Mouse (Mus musculus) small intestine, adult 2 months (tissue): ENCODE measurements around the gene Hspa1a. TPM values are rescaled to one million over a fixed set of nuclear protein-coding genes. Genes with fewer than 3 reads are reported as not detected.
"Not testable (repeated sequence)": the region's sequence is repeated elsewhere in the genome, so short reads cannot be mapped to it uniquely, and the experiment has no call there.

Source experiments
- H3K27ac ChIP-seq: fragments of 200-500 bp; 2 replicates; pipeline ENCODE4 v1.5.1; 2012; ENCODE audit warnings: low read depth, low read length, control low read depth, inconsistent platforms; ENCODE audit not compliant: insufficient read depth
- H3K27me3 ChIP-seq: fragments of 200-500 bp; 2 replicates; pipeline ENCODE4 v1.6.1; 2012; ENCODE audit warnings: mild to moderate bottlenecking, moderate library complexity, low read length, inconsistent platforms; ENCODE audit not compliant: control insufficient read depth, insufficient read depth
- H3K36me3 ChIP-seq: fragments of 200-500 bp; 2 replicates; pipeline ENCODE4 v1.6.1; 2012; ENCODE audit warnings: mild to moderate bottlenecking, low read length, control low read depth, inconsistent platforms; ENCODE audit not compliant: control insufficient read depth, insufficient read depth
- H3K4me1 ChIP-seq: fragments of 200-500 bp; 2 replicates; pipeline ENCODE4 v1.6.1; 2012; ENCODE audit warnings: low read length, inconsistent platforms, mixed read lengths; ENCODE audit not compliant: control insufficient read depth, insufficient read depth, insufficient read length
- H3K4me3 ChIP-seq: fragments of 200-500 bp; 2 replicates; pipeline ENCODE4 v1.5.1; 2012; ENCODE audit warnings: low read depth, mild to moderate bottlenecking, control low read depth, inconsistent platforms, low read length, moderate library complexity
- CTCF ChIP-seq: fragments of 200-500 bp; IDR thresholded peaks from 2 replicates; pipeline ENCODE4 v1.5.1; 2012; ENCODE audit warnings: low read depth, mild to moderate bottlenecking, control low read depth, inconsistent platforms, low read length, moderate library complexity, mixed read lengths; ENCODE audit not compliant: insufficient replicate concordance, insufficient read length; ENCODE audit errors: extremely low read depth
- POLR2A ChIP-seq: fragments of 200-500 bp; IDR thresholded peaks from 2 replicates; pipeline ENCODE4 v1.6.1; 2012; ENCODE audit warnings: low read depth, mild to moderate bottlenecking, control low read depth, inconsistent platforms, low read length, moderate library complexity
- WGBS: fragments of 180-500 bp; shearing (Covaris S2); methylation state at CpG from one replicate; pipeline ENCODE4 v1.1.7; 2018; 5-methylcytosine and 5-hydroxymethylcytosine counted together
- polyA plus RNA-seq: library from polyadenylated mRNA; depleted of rRNA; stranded (reverse); fragments of >200 nt; gene quantifications from 2 replicates; pipeline ENCODE4 v1.2.3, GENCODE M21; 2012; rRNA removed

Gene Hspa1a
- 8.9 and 9.3 TPM in 2 replicates for polyA plus RNA-seq

GRCm38 (mm10) chr17:34972069-34972749, at the start of gene Hspa1a, which contains the start of gene Hspa1l:
TSS of gene Hspa1a (minus strand) at chr17:34972156.
TSS of gene Hspa1l (plus strand) at chr17:34972703.
- not testable (repeated sequence) for H3K36me3 ChIP-seq
- H3K27ac ChIP-seq, result peak within 1 kb of the TSS; percentile 55
- 2% methylated on average over 33 of the region's 33 CpGs for WGBS

GRCm38 (mm10) chr17:35021163-35021808, 49.3 kb upstream of the Hspa1a start:
- Histone ChIP-seq H3K27ac (peak overlapping the region; percentile 55), H3K36me3 (no peaks in the 10 kb centered on the region), H3K4me3 (no peak overlapping the region), H3K27me3 (no peaks in the 10 kb centered on the region), H3K4me1 (peaks cover 43% of the 10 kb centered on the region)
- TF ChIP-seq POLR2A, result no peak
- peak; percentile 99 for TF ChIP-seq CTCF
- WGBS, result 22% methylated on average over 17 of the region's 17 CpGs

More at GRCm38 (mm10) chr17:34972069-34972749, at the start of gene Hspa1a, which contains the start of gene Hspa1l:
- not testable (repeated sequence) for H3K4me1 ChIP-seq, H3K27me3 ChIP-seq
- H3K4me3 ChIP-seq, result peak within 1 kb of the TSS; percentile 62
- peak; percentile 60; the same call in 1 of the 2 replicates for TF ChIP-seq POLR2A

- WGBS, result 91% methylated on average over 8 of the region's 8 CpGs
- no peak overlapping the region for H3K27ac ChIP-seq
- TF ChIP-seq CTCF, result no peak
These were observed 48.6 kb upstream of the Hspa1a start for GRCm38 (mm10) chr17:35020551-35020950.

GRCm38 (mm10) chr17:35019894-35020293, 47.9 kb upstream of the Hspa1a start:
- Histone ChIP-seq H3K27me3 (no peaks in the 10 kb centered on the region), H3K4me1 (peaks cover 46% of the 10 kb centered on the region), H3K27ac (no peak overlapping the region), H3K4me3 (no peak overlapping the region), H3K36me3 (peaks cover 11% of the 10 kb centered on the region)
- TF ChIP-seq POLR2A (no peak), CTCF (no peak)
- WGBS, result 87% methylated on average over 11 of the region's 11 CpGs

More at GRCm38 (mm10) chr17:35020551-35020950, 48.6 kb upstream of the Hspa1a start:
- Histone ChIP-seq H3K4me3 (no peak overlapping the region), H3K36me3 (peaks cover 6% of the 10 kb centered on the region), H3K27me3 (no peaks in the 10 kb centered on the region), H3K4me1 (peaks cover 46% of the 10 kb centered on the region)

GRCm38 (mm10) chr17:35018171-35018570, 46.2 kb upstream of the Hspa1a start:
- Histone ChIP-seq H3K4me1 (peaks cover 31% of the 10 kb centered on the region), H3K27ac (no peak overlapping the region), H3K4me3 (no peak overlapping the region), H3K36me3 (peaks cover 27% of the 10 kb centered on the region), H3K27me3 (no peaks in the 10 kb centered on the region)
- TF ChIP-seq POLR2A (no peak), CTCF (no peak)
- WGBS, result 59% methylated on average over 3 of the region's 3 CpGs

GRCm38 (mm10) chr17:35017706-35018030, 45.7 kb upstream of the Hspa1a start:
- no peak for TF ChIP-seq CTCF
- TF ChIP-seq POLR2A, result no peak
- peaks cover 32% of the 10 kb centered on the region for H3K36me3 ChIP-seq
- peaks cover 29% of the 10 kb centered on the region for H3K4me1 ChIP-seq
- H3K27ac ChIP-seq, result no peak overlapping the region
- no peaks in the 10 kb centered on the region for H3K27me3 ChIP-seq
- no peak overlapping the region for H3K4me3 ChIP-seq
- WGBS, result 80% methylated on average over 14 of the region's 14 CpGs
